Mouse (Mus musculus): ENCODE measurements around the gene Megf8.
A peak's percentile ranks its signal among the peaks of the same experiment; 100 is the strongest.

The Megf8 gene

DNA sequence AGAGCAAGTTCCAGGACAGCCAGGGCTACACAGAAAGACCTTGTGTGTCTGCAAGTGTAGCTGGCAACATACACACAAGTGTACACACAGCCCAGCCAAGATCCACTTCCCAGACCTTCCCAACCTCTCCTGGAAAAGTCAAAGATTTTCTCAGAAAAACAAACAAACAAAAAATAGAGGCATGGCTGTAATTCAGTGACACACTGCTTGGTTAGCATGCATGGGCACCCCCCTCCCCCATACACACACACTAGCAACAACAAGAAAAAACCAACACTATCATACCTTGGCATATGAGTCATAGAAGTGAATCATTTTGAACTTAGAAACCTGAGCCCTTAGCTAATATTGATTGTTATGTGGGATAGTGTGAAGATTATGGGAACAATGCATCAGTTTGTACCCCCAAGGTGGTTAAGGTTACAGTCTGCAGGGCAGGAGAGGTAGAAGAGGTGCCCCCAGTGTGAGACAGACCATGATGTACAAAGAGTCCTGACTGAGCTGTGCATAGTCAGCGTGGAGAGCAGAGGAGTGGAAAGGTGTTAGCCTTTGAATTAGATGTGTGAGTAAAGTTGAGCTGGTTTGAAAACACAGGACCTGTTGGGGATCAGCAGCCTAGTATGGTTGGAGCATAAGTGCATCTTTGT lies 94.1 kb downstream of the Megf8 start:
- DNase-seq, result no peak

DNA sequence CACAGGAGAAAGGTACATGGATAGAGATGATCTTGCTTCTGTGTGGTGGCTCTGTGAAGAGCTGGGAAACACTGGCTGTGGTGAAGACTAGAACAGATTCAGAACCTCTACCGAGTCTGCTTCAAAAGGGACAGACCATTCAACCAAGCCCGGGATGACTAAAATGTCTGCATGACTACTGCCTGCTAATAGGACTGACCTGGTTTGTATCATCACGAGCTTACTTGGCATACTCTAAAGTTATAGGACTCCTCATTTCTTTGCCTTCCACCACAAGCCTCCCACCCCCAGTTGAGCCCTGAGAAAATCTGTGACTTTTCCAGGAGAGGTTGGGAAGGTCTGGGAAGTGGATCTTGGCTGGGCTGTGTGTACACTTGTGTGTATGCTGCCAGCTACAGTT lies 94.9 kb downstream of the Megf8 start:
- no peak for DNase-seq

DNA sequence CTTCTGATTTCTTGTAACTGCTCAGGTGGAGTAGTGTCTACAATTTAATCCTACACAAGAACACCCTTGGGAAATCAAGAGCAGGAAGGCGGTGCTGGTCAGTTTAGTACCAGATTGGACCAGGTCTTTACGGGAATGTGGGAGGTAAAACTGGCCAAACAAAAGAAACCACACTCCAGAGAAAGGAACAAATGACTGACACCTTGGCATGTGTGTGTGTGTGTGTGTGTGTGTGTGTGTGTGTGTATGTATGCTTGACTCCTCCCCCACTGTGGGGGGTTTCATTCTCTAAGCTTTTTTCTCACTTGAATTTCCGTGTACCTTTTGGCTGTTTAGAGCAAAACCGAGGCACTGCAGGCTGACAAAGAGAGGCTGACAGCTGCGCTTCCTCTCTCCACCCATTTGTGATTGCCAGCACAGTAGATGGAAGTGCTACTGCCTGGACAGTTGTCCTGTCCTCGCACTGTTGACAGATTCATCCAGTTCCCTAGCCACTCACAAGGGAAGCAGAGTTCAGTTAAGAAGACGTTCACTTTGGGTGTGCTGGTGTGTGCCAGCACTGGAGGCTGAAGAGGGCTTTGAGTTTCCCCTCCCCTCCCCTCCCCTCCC lies 96.0 kb downstream of the Megf8 start, which contains the start of gene Cxcl17:
TSS of gene Cxcl17 (minus strand) at position 54 of the 609 bp plus-strand sequence.
- peak; percentile 49 for DNase-seq
